Mouse (Mus musculus): Measurements from ENCODE around the gene Ccdc105. TPM values are rescaled to one million over a fixed set of nuclear protein-coding genes. Genes with fewer than 3 reads are reported as not detected.

The Ccdc105 gene
- polyA plus RNA-seq (2012; fragmentation: generic; extraction: Trizol): not detected

DNA sequence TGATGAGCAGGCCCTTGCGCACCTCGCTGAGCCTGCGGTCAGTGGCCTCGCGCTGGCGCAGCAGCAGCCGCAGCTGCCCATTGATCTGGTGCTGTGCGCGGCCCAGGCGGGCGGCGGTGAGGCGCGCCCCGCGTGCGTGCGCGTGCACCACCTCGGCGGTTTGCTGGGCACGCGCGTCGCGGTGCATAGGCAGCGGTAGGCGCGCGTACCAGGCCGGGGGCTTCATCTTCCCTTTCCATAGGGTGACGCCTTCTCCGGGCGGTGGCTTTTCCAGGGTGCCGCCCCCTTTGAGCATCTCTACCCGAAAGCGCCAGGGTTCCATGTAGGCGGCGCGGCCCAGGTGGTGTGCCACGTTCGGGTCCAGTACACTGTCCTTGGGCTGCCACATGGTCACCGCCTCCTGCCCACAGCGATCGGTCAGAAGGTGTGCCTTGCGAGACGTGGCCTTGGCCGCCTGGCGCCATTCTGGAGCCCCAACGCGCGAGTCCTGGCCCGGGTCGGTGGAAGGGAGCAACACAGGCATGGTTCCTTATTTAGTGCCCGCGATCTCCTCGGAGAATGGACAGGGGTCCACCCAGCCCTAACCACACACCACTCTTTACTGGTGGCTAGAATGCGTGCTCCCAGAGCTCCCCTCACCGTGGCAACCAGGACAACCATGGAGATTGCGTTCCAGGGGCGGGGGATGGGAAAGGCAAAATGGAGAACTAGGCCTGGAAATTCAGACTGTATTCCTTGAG lies at the start of gene Ccdc105:
Ccdc105 (minus strand) TSS at position 614 of the 740 bp plus-strand sequence.

DNA sequence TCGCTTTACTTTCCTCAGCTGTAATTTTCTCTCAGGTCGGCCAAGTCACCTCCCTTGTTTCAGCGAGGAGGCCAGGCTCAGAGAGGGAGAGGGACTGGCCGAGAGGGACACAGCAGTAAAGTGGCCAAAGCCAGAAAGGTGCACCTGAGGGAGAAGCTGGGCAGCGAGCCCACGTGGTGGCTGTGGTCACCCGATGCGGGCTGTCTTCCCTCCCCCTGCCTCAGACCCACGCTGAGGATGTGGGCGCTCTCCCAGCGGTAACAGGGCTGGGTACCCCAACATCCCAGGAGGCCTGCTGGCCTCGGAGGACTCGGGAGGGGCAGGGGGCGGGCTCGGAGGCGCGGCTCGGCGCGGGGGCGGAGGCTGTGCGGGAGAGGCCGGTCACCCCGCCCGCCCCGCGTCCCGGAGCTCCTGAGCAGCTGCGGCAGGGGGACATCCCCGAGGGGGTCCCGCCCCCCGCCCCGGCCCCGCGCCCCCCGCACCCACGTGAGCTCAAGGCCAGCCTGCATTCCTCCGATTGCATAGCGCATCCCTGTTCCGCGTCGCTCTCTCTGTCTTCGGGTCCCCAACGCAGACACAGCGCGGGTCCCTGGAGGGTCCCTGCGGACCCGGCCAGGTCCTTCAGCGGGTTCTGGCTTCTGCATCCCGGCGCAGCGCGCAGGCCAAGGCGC lies 27.3 kb upstream of the Ccdc105 start, which contains the start of gene Slc1a6:
Slc1a6 (plus strand) TSS at position 516 of the 671 bp plus-strand sequence.

DNA sequence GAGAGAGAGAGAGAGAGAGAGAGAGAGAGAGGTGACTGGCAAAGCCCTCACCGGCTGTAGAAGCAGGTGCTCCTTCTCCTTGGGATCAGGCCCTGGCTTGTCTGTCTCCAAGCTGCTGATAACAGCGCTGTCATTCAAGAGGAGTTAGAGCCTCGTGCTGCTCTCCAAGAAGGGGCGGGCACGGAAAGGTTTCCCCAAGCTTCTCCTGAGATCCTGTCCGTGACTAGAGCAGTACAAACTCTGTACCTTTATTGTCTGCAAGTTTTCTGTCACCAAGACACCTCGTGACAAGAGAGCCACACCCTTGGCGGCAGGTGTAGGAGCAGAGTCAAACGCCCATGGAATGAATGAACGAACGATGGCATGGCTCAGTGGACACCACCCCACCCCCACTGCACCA lies 34.8 kb downstream of the Ccdc105 start, which contains the start of gene Casp14:
Casp14 (minus strand) TSS at position 239 of the 400 bp plus-strand sequence.

Other genes with a start within 250 kb of the Ccdc105 start
- not detected for gene Olfr1358, start 235.6 kb downstream of the Ccdc105 start, polyA plus RNA-seq (2012; fragmentation: generic; extraction: Trizol)
- gene Ilvbl, start 178.7 kb downstream of the Ccdc105 start, polyA plus RNA-seq (2012; fragmentation: generic; extraction: Trizol): 100 to 1,000 TPM in 1 of 2 experiments, 10 to 100 TPM in 1; 41.0 to 101 TPM
- gene Syde1, start 161.1 kb downstream of the Ccdc105 start, polyA plus RNA-seq (2012; fragmentation: generic; extraction: Trizol): 10 to 100 TPM; 25.9 to 34.4 TPM
- gene Olfr1357, start 135.0 kb downstream of the Ccdc105 start, polyA plus RNA-seq (2012; fragmentation: generic; extraction: Trizol): not detected
- not detected for gene Casp14, start 34.8 kb downstream of the Ccdc105 start, polyA plus RNA-seq (2012; fragmentation: generic; extraction: Trizol)
- not detected for gene Slc1a6, start 27.4 kb upstream of the Ccdc105 start, polyA plus RNA-seq (2012; fragmentation: generic; extraction: Trizol)
- gene Olfr1356, start 99.1 kb upstream of the Ccdc105 start, polyA plus RNA-seq (2012; fragmentation: generic; extraction: Trizol): not detected
- not detected for gene Olfr1355, start 122.5 kb upstream of the Ccdc105 start, polyA plus RNA-seq (2012; fragmentation: generic; extraction: Trizol)
- gene Olfr1354, start 160.1 kb upstream of the Ccdc105 start, polyA plus RNA-seq (2012; fragmentation: generic; extraction: Trizol): not detected
- not detected for gene Olfr8, start 197.6 kb upstream of the Ccdc105 start, polyA plus RNA-seq (2012; fragmentation: generic; extraction: Trizol)
- not detected for gene Olfr1353, start 210.2 kb upstream of the Ccdc105 start, polyA plus RNA-seq (2012; fragmentation: generic; extraction: Trizol)
- not detected for gene Olfr1352, start 228.0 kb upstream of the Ccdc105 start, polyA plus RNA-seq (2012; fragmentation: generic; extraction: Trizol)